Mouse (Mus musculus) bone marrow macrophage, adult 2 months (primary cell): ENCODE results near the gene Svep1. TPM values are rescaled to one million over a fixed set of nuclear protein-coding genes. Genes with fewer than 3 reads are reported as not detected.

Source experiments
- H3K27ac ChIP-seq: 2 replicates; pipeline ENCODE4 v1.5.1; 2012; ENCODE audit warnings: low read depth, low read length; ENCODE audit not compliant: insufficient read depth
- H3K4me1 ChIP-seq: 2 replicates; pipeline ENCODE4 v1.6.1; 2012; ENCODE audit warnings: low read length; ENCODE audit not compliant: control insufficient read depth, insufficient read depth
- H3K4me3 ChIP-seq: 2 replicates; pipeline ENCODE4 v1.5.1; 2012; ENCODE audit warnings: mild to moderate bottlenecking, low read length, moderate library complexity; ENCODE audit not compliant: insufficient read depth
- CTCF ChIP-seq: IDR thresholded peaks from 2 replicates; pipeline ENCODE4 v1.5.1; 2012; ENCODE audit warnings: low read depth, mild to moderate bottlenecking, low read length, moderate library complexity
- POLR2A ChIP-seq: IDR thresholded peaks from 2 replicates; pipeline ENCODE4 v1.6.1; 2012; ENCODE audit warnings: mild to moderate bottlenecking, low read depth, low read length, borderline replicate concordance
- polyA plus RNA-seq: library from polyadenylated mRNA; stranded (reverse); fragments of >200 nt; gene quantifications from 2 replicates; pipeline ENCODE4 v1.2.4, GENCODE M21; 2012; ENCODE audit not compliant: missing spikeins, insufficient read depth, insufficient read length

Gene Svep1
- polyA plus RNA-seq, 1 experiment, result 0.12 TPM

DNA sequence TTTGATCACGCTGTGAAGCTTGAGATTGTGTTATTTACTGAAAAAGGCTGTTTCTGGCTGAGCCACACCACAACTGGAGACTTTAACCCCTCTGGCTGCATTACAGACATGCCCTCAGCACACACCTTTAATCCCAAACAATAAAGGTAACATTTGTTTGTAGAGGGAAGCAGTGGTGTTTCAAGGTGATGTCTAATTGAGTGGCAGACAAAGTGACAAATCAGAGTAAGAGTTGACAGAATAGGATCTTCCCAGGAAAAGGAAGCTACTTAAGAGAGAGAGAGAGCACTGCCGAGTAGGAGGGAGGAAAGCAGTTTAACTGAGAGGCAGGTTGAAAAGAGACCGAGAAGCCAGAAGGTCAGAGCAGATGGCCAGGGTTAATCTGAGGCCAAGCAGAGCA lies 203.2 kb downstream of the Svep1 start:
- Histone ChIP-seq H3K27ac (no peak overlapping the region), H3K4me1 (no peaks in the 10 kb centered on the region), H3K4me3 (no peak overlapping the region)
- TF ChIP-seq POLR2A, result no peak
- no peak for TF ChIP-seq CTCF

Other genes with a start within 250 kb of the Svep1 start
- gene Txndc8, start 197.7 kb downstream of the Svep1 start, polyA plus RNA-seq, result not detected in 2 replicates
- 0.40 TPM in 1 of 2 replicates, not detected in the other for gene Musk, start 79.1 kb upstream of the Svep1 start, polyA plus RNA-seq